Mouse (Mus musculus) erythroblast, embryonic 14.5 days (primary cell): ENCODE data around the gene Jdp2.

Experiments
- GATA1 ChIP-seq: IDR thresholded peaks from 2 replicates; pipeline ENCODE4 v1.6.1; 2012; ENCODE audit warnings: low read length, inconsistent platforms, mixed read lengths
- TAL1 ChIP-seq: IDR thresholded peaks from 3 replicates; pipeline ENCODE4 v1.6.1; 2012; ENCODE audit warnings: low read length, inconsistent platforms, mixed read lengths

- no peak for TF ChIP-seq GATA1
- TF ChIP-seq TAL1: no peak
These were observed 32.4 kb downstream of the Jdp2 start for GRCm38 (mm10) chr12:85631196-85631595.
